Mouse (Mus musculus) MEL (cell line): ENCODE data around the gene B4galt1. TPM values are rescaled to one million over a fixed set of nuclear protein-coding genes. Genes with fewer than 3 reads are reported as not detected.

Experiments used
- DNase-seq: peaks from one replicate; pipeline ENCODE4 v3.0.0; 2011; ENCODE audit warnings: low read depth, low spot score
- H3K27ac ChIP-seq: 2 replicates; pipeline ENCODE4 v1.5.1; 2012; ENCODE audit warnings: low read depth, mild to moderate bottlenecking, control low read depth, low read length, moderate library complexity; ENCODE audit not compliant: control insufficient read depth
- H3K27me3 ChIP-seq, 2 experiments: fragments of 150-350 bp in 1 of 2; sonication (generic) in 1 of 2; 2 replicates each; pipeline ENCODE4 v1.6.1; 2012; ENCODE audit warnings: low read length in 2 of 2, mild to moderate bottlenecking in 2 of 2, improper control_type of control experiment in 1 of 2, moderate library complexity in 1 of 2; ENCODE audit not compliant: insufficient read depth in 2 of 2, control insufficient read depth in 1 of 2
- H3K36me3 ChIP-seq, 2 experiments: 2 replicates each; pipeline ENCODE4 v1.6.1; 2012 to 2014; ENCODE audit warnings: low read length in 2 of 2, improper control_type of control experiment in 1 of 2, inconsistent platforms in 1 of 2, mild to moderate bottlenecking in 1 of 2; ENCODE audit not compliant: insufficient read depth in 2 of 2, control insufficient read depth in 1 of 2
- H3K4me1 ChIP-seq, 2 experiments: fragments of 150-350 bp in 1 of 2; sonication (generic) in 1 of 2; 2 replicates each; pipeline ENCODE4 v1.6.1; 2012; ENCODE audit warnings: low read length in 2 of 2, improper control_type of control experiment in 1 of 2, mild to moderate bottlenecking in 1 of 2; ENCODE audit not compliant: insufficient read depth in 2 of 2, control insufficient read depth in 1 of 2
- H3K4me3 ChIP-seq, 2 experiments: fragments of 150-350 bp in 1 of 2; sonication (generic) in 1 of 2; 2 replicates each; pipeline ENCODE4 v1.5.1; 2012; ENCODE audit warnings: low read depth in 2 of 2, low read length in 2 of 2, mild to moderate bottlenecking in 2 of 2, moderate library complexity in 2 of 2, control low read depth in 1 of 2, improper control_type of control experiment in 1 of 2; ENCODE audit not compliant: control insufficient read depth in 1 of 2, insufficient read depth in 1 of 2
- H3K79me2 ChIP-seq: 2 replicates; pipeline ENCODE4 v1.6.1; 2012; ENCODE audit warnings: mild to moderate bottlenecking, low read length, moderate library complexity; ENCODE audit not compliant: control insufficient read depth, poor library complexity, insufficient read depth
- H3K9ac ChIP-seq: 2 replicates; pipeline ENCODE4 v1.6.1; 2012; ENCODE audit warnings: low read depth, mild to moderate bottlenecking, control low read depth, low read length, moderate library complexity; ENCODE audit not compliant: control insufficient read depth, poor library complexity, severe bottlenecking
- H3K9me3 ChIP-seq: fragments of 150-350 bp; sonication (generic); replicated peaks from 2 replicates; pipeline ENCODE4 v1.6.1; 2012; ENCODE audit warnings: mild to moderate bottlenecking, low read length, improper control_type of control experiment, moderate library complexity; ENCODE audit not compliant: insufficient read depth
- BHLHE40 ChIP-seq: IDR thresholded peaks from 2 replicates; pipeline ENCODE4 v1.6.1; 2012; ENCODE audit warnings: low read depth, mild to moderate bottlenecking, inconsistent platforms, low read length, improper control_type of control experiment, borderline replicate concordance
- CHD2 ChIP-seq: IDR thresholded peaks from 2 replicates; pipeline ENCODE4 v1.6.1; 2011; ENCODE audit warnings: low read length, improper control_type of control experiment
- CTCF ChIP-seq, 3 experiments: IDR thresholded peaks in 2 of 3; conservative IDR thresholded peaks in 1 of 3; 2 replicates each; pipeline ENCODE4 v1.5.1; 2011 to 2012; ENCODE audit warnings: low read length in 3 of 3, low read depth in 2 of 3, mild to moderate bottlenecking in 2 of 3, improper control_type of control experiment in 1 of 3, inconsistent platforms in 1 of 3, mixed read lengths in 1 of 3, moderate library complexity in 1 of 3; ENCODE audit not compliant: control insufficient read depth in 1 of 3, insufficient read depth in 1 of 3, poor library complexity in 1 of 3, severe bottlenecking in 1 of 3
- ELF1 ChIP-seq: IDR thresholded peaks from 2 replicates; pipeline ENCODE4 v1.6.1; 2014; ENCODE audit warnings: low read depth, mild to moderate bottlenecking, inconsistent platforms, low read length, improper control_type of control experiment, moderate library complexity
- EP300 ChIP-seq, 2 experiments: IDR thresholded peaks; 2 replicates each; pipeline ENCODE4 v1.6.1; 2011; ENCODE audit warnings: improper control_type of control experiment in 2 of 2, low read length in 2 of 2, low read depth in 1 of 2, mild to moderate bottlenecking in 1 of 2
- ETS1 ChIP-seq: IDR thresholded peaks from 2 replicates; pipeline ENCODE4 v1.6.1; 2012; ENCODE audit warnings: low read depth, mild to moderate bottlenecking, inconsistent platforms, low read length, improper control_type of control experiment, moderate library complexity
- GABPA ChIP-seq: IDR thresholded peaks from 2 replicates; pipeline ENCODE4 v1.6.1; 2012; ENCODE audit warnings: low read depth, mild to moderate bottlenecking, inconsistent platforms, low read length, improper control_type of control experiment, moderate library complexity
- HCFC1 ChIP-seq: IDR thresholded peaks from 2 replicates; pipeline ENCODE4 v1.6.1; 2012; ENCODE audit warnings: low read depth, mild to moderate bottlenecking, inconsistent platforms, low read length, improper control_type of control experiment, moderate library complexity
- JUND ChIP-seq: IDR thresholded peaks from 2 replicates; pipeline ENCODE4 v1.6.1; 2011; ENCODE audit warnings: low read depth, mild to moderate bottlenecking, improper control_type of control experiment, low read length
- MAZ ChIP-seq: IDR thresholded peaks from 2 replicates; pipeline ENCODE4 v1.6.1; 2012; ENCODE audit warnings: low read depth, mild to moderate bottlenecking, inconsistent platforms, low read length, improper control_type of control experiment
- MXI1 ChIP-seq: IDR thresholded peaks from 2 replicates; pipeline ENCODE4 v1.6.1; 2011; ENCODE audit warnings: mild to moderate bottlenecking, low read depth, low read length, improper control_type of control experiment
- MYC ChIP-seq: IDR thresholded peaks from 2 replicates; pipeline ENCODE4 v1.6.1; 2011; ENCODE audit warnings: low read depth, mild to moderate bottlenecking, low read length, improper control_type of control experiment, moderate library complexity
- NELFE ChIP-seq: IDR thresholded peaks from 2 replicates; pipeline ENCODE4 v1.6.1; 2011; ENCODE audit warnings: low read depth, low read length, improper control_type of control experiment
- POLR2A ChIP-seq, 2 experiments: IDR thresholded peaks; 2 replicates each; pipeline ENCODE4 v1.6.1; 2011 to 2012; ENCODE audit warnings: low read length in 2 of 2, mild to moderate bottlenecking in 2 of 2, control low read depth in 1 of 2, improper control_type of control experiment in 1 of 2, low read depth in 1 of 2, moderate library complexity in 1 of 2; ENCODE audit not compliant: control insufficient read depth in 1 of 2, insufficient read depth in 1 of 2, poor library complexity in 1 of 2
- POLR2AphosphoS2 ChIP-seq: IDR thresholded peaks from 2 replicates; pipeline ENCODE4 v1.6.1; 2011; ENCODE audit warnings: low read length, improper control_type of control experiment
- RAD21 ChIP-seq: IDR thresholded peaks from 2 replicates; pipeline ENCODE4 v1.6.1; 2011; ENCODE audit warnings: mild to moderate bottlenecking, low read depth, low read length, improper control_type of control experiment
- SMC3 ChIP-seq: IDR thresholded peaks from 2 replicates; pipeline ENCODE4 v1.6.1; 2011; ENCODE audit warnings: low read depth, low read length, improper control_type of control experiment
- TAL1 ChIP-seq: IDR thresholded peaks from 2 replicates; pipeline ENCODE4 v1.6.1; 2012; ENCODE audit warnings: mild to moderate bottlenecking, inconsistent platforms, low read length, moderate library complexity, mixed read lengths
- TCF12 ChIP-seq: IDR thresholded peaks from 2 replicates; pipeline ENCODE4 v1.6.1; 2014; ENCODE audit warnings: low read depth, mild to moderate bottlenecking, inconsistent platforms, low read length, improper control_type of control experiment, moderate library complexity
- UBTF ChIP-seq: IDR thresholded peaks from 2 replicates; pipeline ENCODE4 v1.6.1; 2012; ENCODE audit warnings: low read depth, mild to moderate bottlenecking, inconsistent platforms, low read length, improper control_type of control experiment, moderate library complexity, borderline replicate concordance; ENCODE audit not compliant: insufficient read depth
- USF2 ChIP-seq, 2 experiments: IDR thresholded peaks; 2 replicates each; pipeline ENCODE4 v1.6.1; 2011 to 2012; ENCODE audit warnings: improper control_type of control experiment in 2 of 2, low read length in 2 of 2, borderline replicate concordance in 1 of 2, inconsistent platforms in 1 of 2, low read depth in 1 of 2, mild to moderate bottlenecking in 1 of 2; ENCODE audit not compliant: insufficient read depth in 1 of 2
- ZC3H11A ChIP-seq: IDR thresholded peaks from 2 replicates; pipeline ENCODE4 v1.6.1; 2012; ENCODE audit warnings: low read depth, mild to moderate bottlenecking, inconsistent platforms, low read length, improper control_type of control experiment
- ZMIZ1 ChIP-seq: IDR thresholded peaks from 2 replicates; pipeline ENCODE4 v1.6.1; 2012; ENCODE audit warnings: low read depth, mild to moderate bottlenecking, inconsistent platforms, low read length, improper control_type of control experiment, moderate library complexity
- ZNF384 ChIP-seq: IDR thresholded peaks from 2 replicates; pipeline ENCODE4 v1.6.1; 2012; ENCODE audit warnings: low read depth, mild to moderate bottlenecking, inconsistent platforms, low read length, improper control_type of control experiment
- polyA plus RNA-seq, 2 experiments: library from polyadenylated mRNA; stranded (reverse) in 1 of 2; unstranded in 1 of 2; fragments of >175 nt in 1 of 2; fragments of >200 nt in 1 of 2; gene quantifications; 2 replicates each; pipeline versions ENCODE4 v1.2.1 to v1.2.4; 2012; ENCODE audit warnings: low replicate concordance in 2 of 2, low read depth in 1 of 2; ENCODE audit not compliant: insufficient read length in 2 of 2, insufficient read depth in 1 of 2, missing spikeins in 1 of 2
- total RNA-seq: library from RNA; depleted of rRNA; stranded (reverse); fragments of 300-350 nt; gene quantifications from 2 replicates; pipeline ENCODE4 v1.2.3, GENCODE M21; 2012

B4galt1 gene
- total and polyA plus RNA-seq, 3 experiments = 10.8 to 22.5 TPM; not detected in 1

DNA sequence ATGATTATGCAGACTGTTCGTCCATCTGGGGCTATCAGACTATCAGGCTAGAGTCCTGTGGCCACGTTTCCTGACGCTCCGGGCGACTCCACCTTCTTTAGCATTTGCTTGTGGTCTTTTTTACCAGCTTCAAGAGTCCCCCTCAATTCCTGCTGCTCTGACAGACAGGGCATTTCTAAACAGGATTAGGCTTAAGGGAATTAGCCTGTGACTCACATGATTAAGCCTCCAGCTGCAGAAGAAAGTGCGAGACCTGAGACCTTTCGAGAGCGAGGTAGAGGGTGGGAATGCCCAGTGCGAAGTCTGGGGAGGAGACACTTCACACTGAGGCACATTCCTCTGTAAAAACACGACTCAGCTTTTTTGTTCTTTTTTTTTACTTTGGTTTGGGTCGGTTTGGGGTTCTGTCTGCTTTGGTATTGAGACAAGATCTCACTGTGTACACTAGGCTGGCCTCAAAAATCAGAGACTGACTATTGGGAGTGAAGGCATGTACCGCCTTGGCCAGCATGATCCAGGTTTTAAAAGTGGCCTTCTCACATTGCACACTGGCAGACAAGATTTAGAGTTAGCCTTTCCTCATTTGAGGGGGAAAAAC is 37.9 kb downstream of the B4galt1 start:
- Histone ChIP-seq H3K9me3 (no peaks in the 10 kb centered on the region), H3K36me3 (peaks cover 0 to 1% of the 10 kb centered on the region in 2 experiments; a peak in 1 of 4 replicates), H3K79me2 (no peaks in the 10 kb centered on the region), H3K9ac (no peak overlapping the region), H3K27me3 (no peaks in the 10 kb centered on the region), H3K4me3 (no peak overlapping the region), H3K27ac (no peak overlapping the region), H3K4me1 (no peaks in the 10 kb centered on the region)
- DNase-seq = no peak
- TF ChIP-seq TAL1 (no peak), ZC3H11A (no peak), RAD21 (no peak), MYC (no peak), MXI1 (no peak), CTCF (IDR thresholded peaks at IDR 0.05 in 2 of 3, conservative IDR thresholded peaks at IDR 0.05 in 1 of 3; ENCODE audit: control insufficient read depth in 1 of 3, insufficient read depth in 1 of 3, low read depth in 2 of 3, low read length in 3 of 3, poor library complexity in 1 of 3, severe bottlenecking in 1 of 3) (no peak), ZMIZ1 (no peak), MAZ (no peak), NELFE (no peak), SMC3 (no peak), ELF1 (no peak), USF2 (IDR thresholded peaks at IDR 0.05; ENCODE audit: borderline replicate concordance in 1 of 2, insufficient read depth in 1 of 2, low read depth in 1 of 2, low read length in 2 of 2) (no peak), JUND (no peak), BHLHE40 (no peak), EP300 (IDR thresholded peaks at IDR 0.05; ENCODE audit: low read depth in 1 of 2, low read length in 2 of 2) (no peak)

DNA sequence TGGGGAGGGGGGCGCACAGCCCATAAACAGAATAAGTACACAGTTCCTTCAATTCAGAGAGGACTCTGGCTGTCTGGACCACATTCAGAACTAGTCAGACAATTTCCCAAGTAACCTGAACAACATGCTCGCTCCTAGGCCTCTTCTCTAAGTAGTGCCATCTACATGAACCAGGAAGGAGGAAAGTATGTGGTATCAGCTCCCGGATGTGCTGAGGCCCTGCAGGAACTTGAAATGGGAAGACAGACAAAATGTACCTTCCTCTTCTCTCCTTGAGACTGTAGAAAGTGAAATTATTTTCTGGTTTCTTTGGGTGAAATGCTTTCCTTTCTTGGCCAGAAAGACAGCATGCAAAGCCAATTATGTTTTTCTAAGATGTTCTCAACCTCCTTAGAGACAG is 38.7 kb downstream of the B4galt1 start:
- DNase-seq = no peak
- no peaks in the 10 kb centered on the region for H3K27me3 ChIP-seq
- H3K36me3 ChIP-seq = no peaks in the 10 kb centered on the region
- no peaks in the 10 kb centered on the region for H3K9me3 ChIP-seq
- no peaks in the 10 kb centered on the region for H3K4me1 ChIP-seq
- H3K27ac ChIP-seq = no peak overlapping the region
- no peak overlapping the region for H3K9ac ChIP-seq
- no peak overlapping the region for H3K4me3 ChIP-seq
- H3K79me2 ChIP-seq = no peaks in the 10 kb centered on the region
- no peak for TF ChIP-seq HCFC1
- no peak for TF ChIP-seq ETS1
- no peak for TF ChIP-seq POLR2A (IDR thresholded peaks at IDR 0.05; ENCODE audit: control insufficient read depth in 1 of 2, insufficient read depth in 1 of 2, low read depth in 1 of 2, low read length in 2 of 2, poor library complexity in 1 of 2)
- no peak for TF ChIP-seq UBTF
- no peak for TF ChIP-seq JUND
- TF ChIP-seq ZNF384 = no peak
- TF ChIP-seq CHD2 = no peak
- no peak for TF ChIP-seq USF2 (IDR thresholded peaks at IDR 0.05; ENCODE audit: borderline replicate concordance in 1 of 2, insufficient read depth in 1 of 2, low read depth in 1 of 2, low read length in 2 of 2)
- no peak for TF ChIP-seq GABPA
- no peak for TF ChIP-seq TCF12
- TF ChIP-seq SMC3 = no peak
- no peak for TF ChIP-seq POLR2AphosphoS2
